Mouse (Mus musculus) liver, adult 2 months (tissue): Measurements from ENCODE around the gene Gmeb1. TPM values are rescaled to one million over a fixed set of nuclear protein-coding genes. Genes with fewer than 3 reads are reported as not detected.

ENCODE experiments used
- DNase-seq: peaks from one replicate; pipeline ENCODE4 v3.0.0-alpha.2; 2011; ENCODE audit warnings: low read depth, low spot score; ENCODE audit errors: extremely low read depth
- H3K27ac ChIP-seq: fragments of 200-500 bp; replicated peaks from 2 replicates; pipeline ENCODE4 v1.5.1; 2012; ENCODE audit warnings: low read depth, mild to moderate bottlenecking, control low read depth, inconsistent platforms, low read length; ENCODE audit not compliant: insufficient read depth
- H3K27me3 ChIP-seq: fragments of 200-500 bp; 2 replicates; pipeline ENCODE4 v1.6.1; 2012; ENCODE audit warnings: mild to moderate bottlenecking, moderate library complexity, low read length, inconsistent platforms; ENCODE audit not compliant: control insufficient read depth, insufficient read depth
- H3K36me3 ChIP-seq: fragments of 200-500 bp; 2 replicates; pipeline ENCODE4 v1.6.1; 2012; ENCODE audit warnings: low read length, inconsistent platforms; ENCODE audit not compliant: control insufficient read depth, insufficient read depth
- H3K4me1 ChIP-seq: fragments of 200-500 bp; 2 replicates; pipeline ENCODE4 v1.6.1; 2011; ENCODE audit warnings: low read length; ENCODE audit not compliant: control insufficient read depth, insufficient read depth
- H3K4me3 ChIP-seq: fragments of 200-500 bp; 2 replicates; pipeline ENCODE4 v1.5.1; 2011; ENCODE audit warnings: low read depth, mild to moderate bottlenecking, control low read depth, low read length, moderate library complexity; ENCODE audit not compliant: insufficient read depth
- H3K79me2 ChIP-seq: fragments of 200-500 bp; 2 replicates; pipeline ENCODE4 v1.6.1; 2012; ENCODE audit warnings: inconsistent platforms, mild to moderate bottlenecking, low read length, moderate library complexity; ENCODE audit not compliant: control insufficient read depth, insufficient read depth
- H3K9ac ChIP-seq: fragments of 200-500 bp; 2 replicates; pipeline ENCODE4 v1.6.1; 2012; ENCODE audit warnings: low read depth, mild to moderate bottlenecking, control low read depth, inconsistent platforms, low read length
- CTCF ChIP-seq: fragments of 200-500 bp; IDR thresholded peaks from 2 replicates; pipeline ENCODE4 v1.5.1; 2011; ENCODE audit warnings: low read depth, low read length, control low read depth
- POLR2A ChIP-seq: fragments of 200-500 bp; IDR thresholded peaks from 2 replicates; pipeline ENCODE4 v1.6.1; 2011; ENCODE audit warnings: low read length, control low read depth; ENCODE audit not compliant: insufficient read depth; ENCODE audit errors: extremely low read depth
- WGBS: fragments of 180-500 bp; shearing (Covaris S2); methylation state at CpG from one replicate; pipeline ENCODE4 v1.1.7; 2018; 5-methylcytosine and 5-hydroxymethylcytosine counted together
- polyA plus RNA-seq: library from polyadenylated mRNA; depleted of rRNA; stranded (reverse); fragments of >200 nt; gene quantifications from 2 replicates; pipeline ENCODE4 v1.2.3, GENCODE M21; 2012
- total RNA-seq: library from RNA; depleted of rRNA; stranded (reverse); fragments of >200 nt; gene quantifications from 2 replicates; pipeline ENCODE4 v1.2.3, GENCODE M21; 2014

Gene Gmeb1
- total and polyA plus RNA-seq, 2 experiments = 3.3 to 6.0 TPM

GRCm38 (mm10) chr4:132266835-132267349 is 5.5 kb upstream of the Gmeb1 start:
- Histone ChIP-seq H3K36me3 (no peaks in the 10 kb centered on the region), H3K9ac (no peak overlapping the region), H3K27me3 (no peaks in the 10 kb centered on the region), H3K79me2 (no peaks in the 10 kb centered on the region), H3K27ac (no peak overlapping the region), H3K4me1 (peaks cover 4% of the 10 kb centered on the region; the same call in 1 of the 2 replicates), H3K4me3 (no peak overlapping the region)
- TF ChIP-seq CTCF (no peak), POLR2A (no peak)
- 76% methylated on average over 3 of the region's 3 CpGs for WGBS
- DNase-seq = no peak

GRCm38 (mm10) chr4:132263313-132263712 is 1.9 kb upstream of the Gmeb1 start:
- H3K36me3 ChIP-seq = no peaks in the 10 kb centered on the region
- no peak overlapping the region for H3K27ac ChIP-seq
- TF ChIP-seq POLR2A (no peak), CTCF (no peak)
- H3K4me3 ChIP-seq = no peak overlapping the region
- 97% methylated on average over 7 of the region's 7 CpGs for WGBS
- H3K9ac ChIP-seq = no peak overlapping the region
- H3K79me2 ChIP-seq = peaks cover 6% of the 10 kb centered on the region; the same call in 1 of the 2 replicates
- DNase-seq = no peak
- H3K27me3 ChIP-seq = no peaks in the 10 kb centered on the region
- H3K4me1 ChIP-seq = peaks cover 12% of the 10 kb centered on the region

- DNase-seq = no peak
- peaks cover 18% of the 10 kb centered on the region for H3K4me1 ChIP-seq
- H3K4me3 ChIP-seq = no peak overlapping the region
- no peaks in the 10 kb centered on the region for H3K27me3 ChIP-seq
- H3K36me3 ChIP-seq = no peaks in the 10 kb centered on the region
- 71% methylated on average over 5 of the region's 5 CpGs for WGBS
- H3K9ac ChIP-seq = no peak overlapping the region; the same call in 1 of the 2 replicates
- TF ChIP-seq POLR2A (no peak), CTCF (no peak)
- H3K27ac ChIP-seq = no peak overlapping the region; the same call in 1 of the 2 replicates
- H3K79me2 ChIP-seq = peaks cover 6% of the 10 kb centered on the region; the same call in 1 of the 2 replicates
Observed at GRCm38 (mm10) chr4:132262358-132262616, 885 bp upstream of the Gmeb1 start.

- Histone ChIP-seq H3K4me1 (peaks cover 18% of the 10 kb centered on the region), H3K36me3 (no peaks in the 10 kb centered on the region), H3K4me3 (peak overlapping the region; percentile 98), H3K27ac (peak overlapping the region; percentile 99), H3K79me2 (peaks cover 6% of the 10 kb centered on the region; the same call in 1 of the 2 replicates), H3K9ac (peak overlapping the region; percentile 99), H3K27me3 (no peaks in the 10 kb centered on the region)
- WGBS = 2% methylated on average over 46 of the region's 64 CpGs
- peak; percentile 52 for DNase-seq
- no peak for TF ChIP-seq CTCF
- 0 out of 2 replicates have a peak, but pooled peaks have one; percentile 30 for TF ChIP-seq POLR2A
Observed at GRCm38 (mm10) chr4:132260404-132261379, 710 bp downstream of the Gmeb1 start.

- WGBS = 69% methylated on average over 4 of the region's 4 CpGs
- Histone ChIP-seq H3K79me2 (peaks cover 6% of the 10 kb centered on the region; the same call in 1 of the 2 replicates), H3K4me1 (peaks cover 18% of the 10 kb centered on the region), H3K27me3 (no peaks in the 10 kb centered on the region), H3K9ac (no peak overlapping the region), H3K27ac (no peak overlapping the region), H3K36me3 (no peaks in the 10 kb centered on the region), H3K4me3 (no peak overlapping the region)
- no peak for DNase-seq
- TF ChIP-seq POLR2A (no peak), CTCF (no peak)
Observed at GRCm38 (mm10) chr4:132259248-132259647, 2.2 kb downstream of the Gmeb1 start.
